Mouse (Mus musculus) liver, embryonic 12.5 days (tissue): Measurements from ENCODE around the gene Acvr1b. TPM values are rescaled to one million over a fixed set of nuclear protein-coding genes. Genes with fewer than 3 reads are reported as not detected.

ENCODE experiments used
- ATAC-seq: fragments of 200-750 bp; cut with Nextera tagmentation; 2 replicates; pipeline ENCODE4 v1.8.0; 2017; ENCODE audit warnings: moderate number of reproducible peaks, mild to moderate bottlenecking, moderate library complexity
- H3K27ac ChIP-seq: fragments of 300-500 bp; sonication (generic); 2 replicates; pipeline ENCODE4 v1.5.1; 2016; ENCODE audit warnings: mild to moderate bottlenecking
- H3K27me3 ChIP-seq: fragments of 300-500 bp; sonication (generic); replicated peaks from 2 replicates; pipeline ENCODE4 v1.6.1; 2016; ENCODE audit warnings: mild to moderate bottlenecking, moderate library complexity
- H3K36me3 ChIP-seq: fragments of 300-500 bp; sonication (generic); 2 replicates; pipeline ENCODE4 v1.6.1; 2016; ENCODE audit warnings: mild to moderate bottlenecking, moderate library complexity
- H3K4me1 ChIP-seq: fragments of 300-500 bp; sonication (generic); 2 replicates; pipeline ENCODE4 v1.6.1; 2016
- H3K4me2 ChIP-seq: fragments of 300-500 bp; sonication (generic); 2 replicates; pipeline ENCODE4 v1.6.1; 2016; ENCODE audit warnings: mild to moderate bottlenecking, moderate library complexity
- H3K4me3 ChIP-seq: fragments of 300-500 bp; sonication (generic); 2 replicates; pipeline ENCODE4 v1.5.1; 2016; ENCODE audit warnings: mild to moderate bottlenecking, moderate library complexity
- H3K9ac ChIP-seq: fragments of 300-500 bp; sonication (generic); 2 replicates; pipeline ENCODE4 v1.6.1; 2016; ENCODE audit warnings: mild to moderate bottlenecking, moderate library complexity
- H3K9me3 ChIP-seq: fragments of 300-500 bp; sonication (generic); replicated peaks from 2 replicates; pipeline ENCODE4 v1.6.1; 2016; ENCODE audit warnings: mild to moderate bottlenecking, moderate library complexity
- WGBS: fragments of 180-500 bp; shearing (Covaris S2); methylation state at CpG from one replicate; pipeline ENCODE4 v1.1.7; 2016; ENCODE audit not compliant: insufficient replicate concordance; 5-methylcytosine and 5-hydroxymethylcytosine counted together
- polyA plus RNA-seq: library from polyadenylated mRNA; unstranded; fragments of >200 nt; fragmentation: Nextera tagmentation; extraction: Ambion mirVana; gene quantifications from 2 replicates; pipeline ENCODE4 v1.2.1, GENCODE M21; 2016

Gene Acvr1b
- polyA plus RNA-seq, 1 experiment from 2014 or later, result 2.2 TPM

- no peak for ATAC-seq
- H3K9me3 ChIP-seq, result no peaks in the 10 kb centered on the region
- H3K27me3 ChIP-seq, result peaks cover 36% of the 10 kb centered on the region
- no peak overlapping the region for H3K9ac ChIP-seq
- H3K27ac ChIP-seq, result no peak overlapping the region
- H3K4me2 ChIP-seq, result peak overlapping the region; percentile 44
- 0 out of 2 replicates have a peak overlapping the region, but pooled peaks have one; percentile 18 for H3K4me3 ChIP-seq
- 12% methylated on average over 28 of the region's 28 CpGs for WGBS
- no peaks in the 10 kb centered on the region for H3K36me3 ChIP-seq
- H3K4me1 ChIP-seq, result peaks cover 18% of the 10 kb centered on the region
These were observed 65.1 kb downstream of the Acvr1b start for GRCm38 (mm10) chr15:101238885-101239511.

- 73% methylated on average over 8 of the region's 8 CpGs for WGBS
- ATAC-seq, result no peak
- Histone ChIP-seq H3K9me3 (no peaks in the 10 kb centered on the region), H3K27me3 (peaks cover 36% of the 10 kb centered on the region), H3K4me3 (no peak overlapping the region), H3K27ac (no peak overlapping the region), H3K9ac (no peak overlapping the region), H3K4me1 (peaks cover 18% of the 10 kb centered on the region), H3K4me2 (no peak overlapping the region), H3K36me3 (no peaks in the 10 kb centered on the region)
These were observed 66.0 kb downstream of the Acvr1b start for GRCm38 (mm10) chr15:101239821-101240220.

- no peak overlapping the region for H3K4me3 ChIP-seq
- peak; percentile 64 for ATAC-seq
- 6% methylated on average over 10 of the region's 10 CpGs for WGBS
- H3K27ac ChIP-seq, result no peak overlapping the region
- H3K36me3 ChIP-seq, result no peaks in the 10 kb centered on the region
- H3K9me3 ChIP-seq, result no peaks in the 10 kb centered on the region
- H3K4me1 ChIP-seq, result peaks cover 16% of the 10 kb centered on the region
- no peak overlapping the region for H3K9ac ChIP-seq
- H3K27me3 ChIP-seq, result peaks cover 36% of the 10 kb centered on the region
- H3K4me2 ChIP-seq, result peak overlapping the region; percentile 52
These were observed 66.9 kb downstream of the Acvr1b start for GRCm38 (mm10) chr15:101240799-101241204.

DNA sequence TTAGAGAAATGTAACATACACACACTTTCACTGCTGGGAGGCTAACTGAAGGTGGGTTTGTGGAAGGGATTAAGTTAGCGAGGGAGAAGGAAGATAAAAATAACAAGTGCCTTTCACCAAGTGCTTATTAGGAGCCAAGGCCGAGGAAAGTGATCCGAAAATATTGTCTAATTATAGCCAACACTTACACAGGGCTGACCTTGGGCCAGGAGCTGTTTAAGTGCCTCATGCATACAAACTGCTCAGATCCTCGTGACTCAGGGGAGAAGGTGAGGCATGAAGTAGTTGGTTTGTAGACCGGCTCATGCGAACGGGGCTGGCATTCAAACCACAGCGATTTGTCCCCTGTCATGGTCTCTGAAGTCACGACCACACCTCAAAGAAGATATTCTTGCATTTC, 67.4 kb downstream of the Acvr1b start:
- no peak for ATAC-seq
- H3K27ac ChIP-seq, result no peak overlapping the region
- no peaks in the 10 kb centered on the region for H3K9me3 ChIP-seq
- H3K4me3 ChIP-seq, result no peak overlapping the region
- H3K36me3 ChIP-seq, result no peaks in the 10 kb centered on the region
- H3K9ac ChIP-seq, result no peak overlapping the region
- H3K4me2 ChIP-seq, result peak overlapping the region; percentile 52
- peaks cover 20% of the 10 kb centered on the region for H3K4me1 ChIP-seq
- H3K27me3 ChIP-seq, result peaks cover 32% of the 10 kb centered on the region
- WGBS, result 35% methylated on average over 9 of the region's 9 CpGs

DNA sequence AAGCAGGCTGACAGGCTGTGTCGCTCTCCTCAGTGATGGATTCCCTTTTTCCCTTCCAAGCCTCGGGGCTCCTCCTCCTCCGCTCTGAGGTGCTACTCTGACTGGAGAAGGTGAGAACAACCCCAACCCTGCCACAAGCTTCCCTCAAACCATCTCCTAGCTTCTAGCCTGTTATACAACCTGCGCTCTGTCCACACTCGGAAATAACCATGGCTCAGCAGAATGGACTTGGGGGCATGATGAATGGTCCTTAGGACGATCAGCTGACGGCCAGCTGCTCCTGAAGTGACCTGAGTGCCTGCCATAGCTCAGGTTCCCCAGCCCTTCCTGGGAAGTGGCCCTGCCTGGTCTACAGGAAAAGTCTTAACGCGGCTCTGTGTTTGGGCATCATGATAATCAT, 68.0 kb downstream of the Acvr1b start:
- Histone ChIP-seq H3K4me2 (no peak overlapping the region), H3K9me3 (no peaks in the 10 kb centered on the region), H3K4me3 (no peak overlapping the region), H3K4me1 (peaks cover 26% of the 10 kb centered on the region), H3K27ac (no peak overlapping the region), H3K27me3 (peaks cover 30% of the 10 kb centered on the region), H3K9ac (no peak overlapping the region), H3K36me3 (no peaks in the 10 kb centered on the region)
- whole genome bisulfite sequencing, result 48% methylated on average over 9 of the region's 9 CpGs
- no peak for ATAC-seq

- no peak overlapping the region for H3K27ac ChIP-seq
- no peak for ATAC-seq
- WGBS, result 36% methylated on average over 8 of the region's 8 CpGs
These were observed 68.8 kb downstream of the Acvr1b start for GRCm38 (mm10) chr15:101242645-101243044.

GRCm38 (mm10) chr15:101244012-101244411, 70.1 kb downstream of the Acvr1b start:
- no peak for ATAC-seq
- H3K27ac ChIP-seq, result no peak overlapping the region
- no peak overlapping the region for H3K9ac ChIP-seq
- WGBS, result 26% methylated on average over 3 of the region's 3 CpGs
- H3K4me2 ChIP-seq, result no peak overlapping the region
- peaks cover 37% of the 10 kb centered on the region for H3K4me1 ChIP-seq
- peaks cover 16% of the 10 kb centered on the region for H3K27me3 ChIP-seq
- H3K4me3 ChIP-seq, result no peak overlapping the region
- H3K36me3 ChIP-seq, result no peaks in the 10 kb centered on the region
- H3K9me3 ChIP-seq, result no peaks in the 10 kb centered on the region

More at GRCm38 (mm10) chr15:101242645-101243044, 68.8 kb downstream of the Acvr1b start:
- H3K4me2 ChIP-seq, result no peak overlapping the region
- no peaks in the 10 kb centered on the region for H3K36me3 ChIP-seq
- no peak overlapping the region for H3K9ac ChIP-seq
- no peak overlapping the region for H3K4me3 ChIP-seq
- peaks cover 24% of the 10 kb centered on the region for H3K27me3 ChIP-seq
- no peaks in the 10 kb centered on the region for H3K9me3 ChIP-seq
- peaks cover 32% of the 10 kb centered on the region for H3K4me1 ChIP-seq

DNA sequence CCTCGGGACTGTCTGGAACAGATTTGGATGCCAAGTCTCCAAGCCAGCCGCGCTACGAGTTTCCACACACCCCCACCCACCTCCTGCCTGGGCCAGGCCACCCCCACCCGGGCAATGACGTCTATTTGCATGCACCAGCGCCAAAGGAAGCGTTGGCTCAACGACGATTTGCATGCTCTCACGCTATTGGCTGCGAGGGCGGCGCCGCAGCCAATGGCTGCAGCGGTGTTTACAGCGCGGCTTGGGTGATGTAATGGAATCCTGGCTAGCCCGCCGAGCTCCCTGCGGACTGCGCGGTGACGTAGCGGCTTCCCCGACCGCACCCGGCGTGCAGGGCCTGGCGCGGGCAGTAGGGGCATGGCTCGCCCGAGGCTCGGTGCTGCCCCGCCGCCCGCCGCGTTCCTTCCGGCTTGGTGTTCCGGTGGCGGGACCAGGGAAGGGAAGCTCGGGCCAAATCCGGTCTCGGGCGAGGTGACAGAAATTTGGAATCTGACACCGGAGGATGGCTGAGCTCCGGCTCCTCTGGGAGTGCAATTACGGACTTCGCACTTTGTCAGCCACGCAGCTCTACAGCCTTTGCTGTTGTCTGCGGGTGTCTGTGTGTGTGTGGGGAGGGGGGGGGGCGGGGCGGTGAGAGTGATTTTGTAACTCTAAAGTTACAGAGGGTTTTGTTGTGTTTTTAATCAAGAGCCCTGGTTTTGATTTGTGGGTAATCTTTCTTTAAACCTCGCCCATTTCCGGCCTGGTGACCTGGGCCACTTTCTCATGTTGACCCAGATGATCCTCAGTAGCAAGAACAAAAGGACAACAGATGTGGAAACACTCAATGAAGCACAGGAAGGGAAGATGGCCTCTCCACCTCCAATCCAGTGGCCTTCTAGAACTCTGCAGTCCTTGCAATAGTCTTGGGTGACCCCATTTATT, 72.6 kb downstream of the Acvr1b start:
- H3K4me1 ChIP-seq, result peaks cover 29% of the 10 kb centered on the region
- H3K9me3 ChIP-seq, result no peaks in the 10 kb centered on the region
- peak overlapping the region; percentile 54 for H3K9ac ChIP-seq
- peak overlapping the region; percentile 31; the same call in 1 of the 2 replicates for H3K27ac ChIP-seq
- H3K4me2 ChIP-seq, result peak overlapping the region; percentile 66
- peaks cover 15% of the 10 kb centered on the region for H3K27me3 ChIP-seq
- peak; percentile 99 for ATAC-seq
- peak overlapping the region; percentile 39 for H3K4me3 ChIP-seq
- no peaks in the 10 kb centered on the region for H3K36me3 ChIP-seq
- WGBS, result 3% methylated on average over 56 of the region's 56 CpGs

DNA sequence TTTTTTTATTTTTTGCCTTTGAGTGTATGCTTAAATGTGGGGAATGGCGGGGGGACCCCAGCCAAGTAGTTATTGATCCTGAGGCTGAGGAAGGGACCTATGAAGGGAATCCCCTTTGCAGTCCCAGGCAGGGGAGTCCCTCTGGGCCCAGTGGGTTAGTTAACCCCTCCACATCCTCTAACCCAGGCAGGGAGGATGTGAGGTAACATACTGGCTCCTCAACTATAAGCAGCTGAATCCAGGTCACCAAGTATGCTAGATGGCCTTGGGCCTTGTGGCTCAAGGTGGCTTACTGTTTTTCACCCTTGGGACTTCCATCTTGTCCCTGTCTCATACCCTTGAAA, 73.3 kb downstream of the Acvr1b start:
- ATAC-seq, result no peak
- Histone ChIP-seq H3K27me3 (peaks cover 15% of the 10 kb centered on the region), H3K9ac (peak overlapping the region; percentile 54; the same call in 1 of the 2 replicates), H3K9me3 (no peaks in the 10 kb centered on the region), H3K36me3 (no peaks in the 10 kb centered on the region), H3K4me3 (no peak overlapping the region), H3K4me1 (peaks cover 23% of the 10 kb centered on the region), H3K27ac (peak overlapping the region; percentile 31; the same call in 1 of the 2 replicates), H3K4me2 (0 out of 2 replicates have a peak overlapping the region, but pooled peaks have one; percentile 66)
- WGBS, result 69% methylated on average over 1 of the region's 1 CpGs

DNA sequence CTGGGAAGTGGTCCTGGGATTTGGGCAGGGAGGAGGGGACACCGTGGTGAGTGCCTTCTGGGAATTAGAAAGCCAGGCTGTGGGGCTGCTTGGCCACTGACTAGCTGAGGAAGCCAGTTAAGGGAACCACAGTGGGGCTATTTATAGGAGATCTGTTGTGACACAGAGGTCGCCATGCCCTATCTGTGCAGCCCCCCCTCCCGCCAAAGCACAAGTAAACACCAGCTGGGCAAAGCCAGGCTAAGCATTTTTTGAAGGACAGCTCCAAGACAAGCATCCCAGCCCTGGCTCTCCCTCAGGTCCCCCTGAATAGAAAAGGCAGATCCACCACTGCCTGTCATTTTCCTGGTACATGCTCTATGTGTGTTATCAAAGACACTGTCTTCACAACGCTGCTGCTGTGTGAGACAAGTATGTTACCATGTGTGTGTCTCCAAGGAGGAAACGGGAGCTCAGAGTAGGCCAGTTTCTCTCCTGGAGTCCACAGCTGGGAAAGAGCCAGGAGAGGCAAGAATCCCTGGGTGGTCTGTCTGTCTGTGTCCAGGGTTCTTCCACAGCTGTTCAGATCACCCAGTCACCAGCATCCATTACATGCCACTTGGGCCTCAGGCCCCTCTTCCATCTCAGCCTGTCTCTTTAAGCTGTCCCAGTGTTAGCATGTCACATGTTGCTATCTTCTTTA, 74.3 kb downstream of the Acvr1b start:
- Histone ChIP-seq H3K4me2 (no peak overlapping the region), H3K27me3 (peaks cover 26% of the 10 kb centered on the region), H3K9me3 (no peaks in the 10 kb centered on the region), H3K27ac (0 out of 2 replicates have a peak overlapping the region, but pooled peaks have one; percentile 8), H3K9ac (no peak overlapping the region), H3K4me3 (no peak overlapping the region), H3K4me1 (peaks cover 23% of the 10 kb centered on the region), H3K36me3 (no peaks in the 10 kb centered on the region)
- WGBS, result 28% methylated on average over 5 of the region's 5 CpGs
- no peak for ATAC-seq

DNA sequence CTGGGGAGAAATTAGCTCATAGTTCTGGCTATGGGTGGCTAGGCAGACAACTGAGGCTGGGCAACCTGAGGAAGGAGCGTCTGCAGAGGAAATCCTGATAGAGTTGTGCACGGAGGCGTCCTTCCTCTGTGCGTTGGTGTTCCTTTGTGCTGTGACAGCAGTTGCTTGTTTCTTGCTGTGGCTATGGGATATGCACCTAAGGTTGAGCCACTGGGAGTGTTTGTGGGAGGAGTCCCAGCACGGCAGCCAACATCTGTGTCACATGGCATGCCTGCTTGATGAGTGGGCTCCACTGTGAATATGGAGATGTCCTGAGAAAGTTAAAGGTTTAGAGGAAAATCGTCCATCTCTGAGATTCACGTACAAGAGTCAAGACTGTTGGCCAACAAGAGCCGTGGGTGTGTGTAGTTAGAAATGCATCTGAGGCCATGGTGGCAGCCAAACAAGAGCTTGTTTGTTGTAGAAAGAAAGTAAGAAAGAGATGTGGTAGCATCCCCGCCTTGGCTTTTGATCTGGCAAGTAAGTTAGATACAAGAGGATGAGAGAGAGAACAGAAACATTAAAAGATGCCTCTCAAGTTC, 76.4 kb downstream of the Acvr1b start:
- H3K4me3 ChIP-seq, result no peak overlapping the region
- H3K27ac ChIP-seq, result no peak overlapping the region
- no peak overlapping the region for H3K4me2 ChIP-seq
- no peaks in the 10 kb centered on the region for H3K36me3 ChIP-seq
- no peaks in the 10 kb centered on the region for H3K9me3 ChIP-seq
- WGBS, result 54% methylated on average over 9 of the region's 9 CpGs
- no peak for ATAC-seq
- peaks cover 47% of the 10 kb centered on the region for H3K27me3 ChIP-seq
- no peak overlapping the region for H3K9ac ChIP-seq
- H3K4me1 ChIP-seq, result peaks cover 34% of the 10 kb centered on the region
